Mouse (Mus musculus) spleen, embryonic (tissue): ENCODE data around the gene Afg3l1.
"Not testable (repeated sequence)": the region's sequence is repeated elsewhere in the genome, so short reads cannot be mapped to it uniquely, and the experiment has no call there.

ENCODE experiments used
- CTCF ChIA-PET: fragments of 350-600 bp; sonication (Branson Sonifier 250); formaldehyde crosslinking; loops from one replicate; lab custom pipeline; 2022; lab: Charles Lee

The Afg3l1 gene

DNA sequence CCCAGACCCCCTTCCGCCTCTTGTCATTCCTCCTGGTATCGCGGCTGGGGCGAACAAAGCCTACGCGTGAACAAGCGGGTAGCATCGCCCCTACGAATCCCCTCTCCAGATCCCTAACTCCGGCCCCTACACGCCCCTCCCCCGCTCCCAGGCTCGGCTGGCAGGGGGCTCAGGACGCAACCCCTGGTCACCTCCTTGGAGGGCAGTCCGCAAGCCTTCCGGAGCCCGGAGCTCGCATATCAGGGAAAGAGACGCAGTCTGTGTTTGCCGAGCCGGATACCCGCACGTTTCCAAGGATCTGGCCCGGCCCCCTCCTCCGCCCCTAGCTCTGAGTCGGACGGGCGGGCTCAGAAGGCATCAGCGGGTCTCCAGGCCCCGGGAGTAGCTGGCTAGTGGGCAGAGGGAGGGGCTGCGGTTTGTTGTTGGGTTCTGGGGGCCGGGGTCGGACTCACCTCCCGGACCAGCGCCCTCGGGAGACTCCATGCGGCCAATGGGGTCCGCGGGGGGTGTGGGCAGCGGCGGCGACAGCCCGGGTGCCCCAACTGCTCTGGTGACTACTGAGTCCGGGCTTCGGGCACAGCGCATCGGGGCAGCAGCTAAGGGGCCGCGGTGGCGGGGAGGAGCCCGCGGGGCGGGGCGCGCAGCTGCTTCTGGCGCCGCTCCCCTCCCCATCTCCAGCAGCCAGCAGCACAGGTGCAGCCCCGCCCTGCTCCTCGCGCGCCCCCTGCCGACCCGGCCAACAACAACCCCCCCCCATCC, 37.3 kb downstream of the Afg3l1 start, which contains the start of gene Dbndd1:
Gene Dbndd1, minus strand, starts transcription at position 683 of the 759 bp plus-strand sequence.
- CTCF ChIA-PET, result no interaction called here

DNA sequence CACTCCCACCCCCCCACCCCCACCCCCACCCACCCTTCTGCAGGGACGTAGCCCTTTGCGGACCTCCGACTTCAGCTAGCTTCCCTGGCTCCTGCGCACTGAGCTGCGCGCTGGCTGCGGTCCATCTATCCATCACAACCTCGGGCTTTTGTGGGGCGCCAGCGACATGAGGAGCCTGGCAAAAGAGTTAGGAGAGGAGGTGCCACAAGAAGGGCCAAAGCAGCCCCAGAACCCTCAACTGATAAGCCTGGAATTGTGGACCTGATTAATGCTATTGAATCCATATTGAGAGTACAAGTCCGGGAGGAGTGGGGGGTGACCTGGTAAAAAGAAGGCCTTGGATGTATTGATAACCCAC, 37.8 kb downstream of the Afg3l1 start:
- CTCF ChIA-PET, result no interaction called here

- CTCF ChIA-PET, result no interaction called here
Measured at GRCm38 (mm10) chr8:123516596-123516995, 38.9 kb downstream of the Afg3l1 start.

- CTCF ChIA-PET, result interaction anchor here (0.7 kb wide), 1 partner anchor 77 kb away, joined by 4 read pairs; no protein-coding TSS in a partner anchor
Measured at GRCm38 (mm10) chr8:123518172-123518571, 40.5 kb downstream of the Afg3l1 start.

GRCm38 (mm10) chr8:123518667-123519066, 41.0 kb downstream of the Afg3l1 start, which contains the start of gene Gas8:
Gas8 (plus strand) TSS chr8:123518834.
- CTCF ChIA-PET, result no interaction called here

GRCm38 (mm10) chr8:123520048-123520447, 42.3 kb downstream of the Afg3l1 start:
- CTCF ChIA-PET, result not testable (repeated sequence)

DNA sequence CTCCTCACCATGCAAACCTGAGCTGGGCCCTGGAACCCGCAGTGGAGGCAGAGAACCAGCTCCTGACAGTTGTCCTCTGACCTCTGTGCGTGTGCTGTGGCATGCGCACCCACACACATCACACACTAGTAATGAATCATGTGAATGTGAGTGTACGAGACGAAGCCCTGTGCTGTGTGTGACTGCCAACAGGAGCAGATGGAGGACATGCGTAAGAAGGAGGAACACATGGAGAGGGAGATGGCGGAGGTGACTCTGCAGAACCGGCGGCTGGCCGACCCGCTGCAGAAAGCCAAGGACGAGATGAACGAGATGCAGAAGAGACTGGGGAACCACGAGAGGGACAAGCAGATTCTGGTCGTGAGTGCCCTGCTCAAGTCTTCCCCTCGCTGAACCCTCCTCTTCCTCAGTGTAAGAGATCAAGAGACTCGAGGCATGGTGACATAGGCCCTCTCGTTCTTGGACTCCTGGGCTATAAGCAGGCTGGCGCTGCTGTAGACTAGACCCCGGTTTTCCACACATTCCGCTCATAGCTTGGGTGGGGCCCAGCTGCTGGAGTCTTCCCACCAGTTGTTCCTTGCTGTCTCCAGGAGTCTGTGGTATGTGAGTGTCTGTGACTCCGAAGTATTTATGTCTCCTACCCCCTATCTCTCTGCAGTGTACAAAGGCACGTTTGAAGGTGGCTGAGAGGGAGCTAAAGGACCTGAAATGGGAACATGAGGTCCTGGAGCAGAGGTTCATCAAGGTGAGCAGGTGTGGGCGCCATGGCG, 50.2 kb downstream of the Afg3l1 start:
- CTCF ChIA-PET, result no interaction called here

GRCm38 (mm10) chr8:123536242-123536989, 58.7 kb downstream of the Afg3l1 start:
- CTCF ChIA-PET, result no interaction called here

GRCm38 (mm10) chr8:123536990-123537380, 59.3 kb downstream of the Afg3l1 start:
- CTCF ChIA-PET, result no interaction called here

GRCm38 (mm10) chr8:123537641-123538040, 59.9 kb downstream of the Afg3l1 start:
- CTCF ChIA-PET, result not testable (repeated sequence)
